Mouse (Mus musculus): ENCODE data around the gene Fuom. TPM values are rescaled to one million over a fixed set of nuclear protein-coding genes. Genes with fewer than 3 reads are reported as not detected.

Gene Fuom
- total RNA-seq, 4 experiments from 2014 or later, result 45.1 to 51.0 (median 49.0) TPM

DNA sequence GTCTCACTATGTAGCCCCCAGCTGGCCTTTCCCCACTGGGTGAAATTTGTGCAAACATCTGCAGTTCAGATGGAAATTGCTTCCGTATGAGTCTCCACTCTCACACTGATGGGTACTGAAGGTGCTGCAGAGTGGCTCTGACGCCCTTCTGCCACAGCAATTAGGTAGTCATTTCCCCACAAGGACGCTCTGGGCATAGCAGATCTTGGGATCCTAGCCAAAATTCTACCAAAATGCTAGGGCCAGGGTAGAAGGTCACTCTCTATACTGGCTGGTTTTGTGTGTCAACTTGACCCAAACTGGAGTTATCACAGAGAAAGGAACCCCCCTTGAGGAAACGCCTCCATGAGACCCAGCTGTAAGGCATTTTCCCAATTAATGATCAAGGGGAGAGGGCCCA, 1.8 kb upstream of the Fuom start:
- no peak for DNase-seq (ENCODE audit: low spot score in 2 of 2)

DNA sequence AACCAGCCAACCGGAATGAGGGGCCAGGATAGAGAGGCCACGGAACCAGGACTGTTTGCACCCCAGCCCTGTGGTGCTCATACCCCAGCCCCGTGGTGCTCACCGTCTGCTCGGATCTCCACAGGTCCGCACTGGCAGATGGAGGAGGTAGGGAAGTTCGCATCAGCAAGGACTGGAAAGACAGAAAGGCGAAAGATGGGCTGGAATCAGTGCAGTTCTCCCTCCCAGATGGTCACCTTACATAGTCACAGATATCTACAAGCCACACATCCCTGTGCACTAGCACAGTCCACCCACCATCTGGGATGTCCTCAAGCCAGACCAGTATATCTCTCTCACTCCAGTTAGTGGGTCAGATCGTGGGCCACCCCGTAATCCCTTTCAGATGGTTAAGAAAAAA, 743 bp downstream of the Fuom start:
- DNase-seq (ENCODE audit: low spot score in 2 of 2), result no peak

DNA sequence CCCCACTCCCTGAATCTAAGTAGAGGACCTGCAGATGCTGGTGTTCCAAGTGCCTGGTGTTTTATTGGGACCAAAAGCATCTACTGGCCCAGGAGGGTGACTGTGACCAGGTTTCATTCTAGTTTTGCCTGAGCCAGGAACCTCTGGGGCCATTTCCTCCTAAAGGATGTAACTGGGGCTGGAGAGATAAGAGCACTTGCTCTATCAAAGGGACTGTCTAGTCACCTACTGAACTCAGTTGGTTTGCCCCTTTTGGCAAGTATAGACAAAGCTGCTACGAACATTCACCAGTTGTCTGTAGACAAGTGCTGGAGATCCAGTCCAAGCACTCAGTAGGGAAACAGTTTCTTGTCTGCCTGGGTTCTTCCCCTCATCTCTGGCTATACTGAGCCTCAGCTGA, 3.8 kb downstream of the Fuom start:
- no peak for DNase-seq (ENCODE audit: low spot score in 2 of 2)

DNA sequence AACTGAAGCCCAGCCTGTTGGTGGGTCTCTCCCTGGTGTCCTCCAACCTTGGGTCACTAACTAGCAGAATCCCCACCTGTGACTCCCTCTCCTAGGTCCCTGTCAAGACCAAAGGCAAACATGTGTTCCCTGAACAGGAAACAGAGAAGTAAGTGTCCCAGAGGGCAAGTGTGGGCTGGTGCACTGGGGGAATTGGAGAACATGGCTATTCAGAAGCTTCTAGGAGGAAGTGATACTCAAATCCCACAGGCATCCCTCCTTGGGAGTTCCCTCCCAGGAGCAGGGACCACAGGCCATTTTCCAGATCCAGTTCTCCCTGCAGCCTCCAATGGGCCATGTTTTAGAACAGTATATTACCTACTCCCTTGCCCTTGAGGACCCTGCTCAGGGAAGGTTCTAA, 6.2 kb downstream of the Fuom start:
- DNase-seq (ENCODE audit: low spot score in 2 of 2), result no peak

DNA sequence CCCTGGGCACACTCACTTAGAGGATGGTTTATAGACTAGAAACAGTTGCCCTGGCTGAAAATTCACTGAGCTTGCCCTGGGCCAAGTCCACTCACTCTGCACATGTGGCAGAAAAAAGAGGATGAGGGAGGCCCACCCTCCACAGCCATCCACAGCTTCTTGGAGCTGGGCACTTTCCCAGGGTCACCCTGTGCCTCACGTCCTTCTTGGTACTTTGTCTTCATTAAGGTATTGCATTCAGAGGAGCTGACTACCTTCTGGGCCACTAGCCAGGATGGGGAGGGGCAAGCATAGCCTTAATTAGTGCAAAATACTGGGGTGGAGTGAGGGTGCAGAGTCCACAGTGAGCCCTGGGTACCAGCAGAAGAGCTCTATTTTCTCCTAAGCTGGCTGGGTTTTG, 6.7 kb downstream of the Fuom start:
- no peak for DNase-seq (ENCODE audit: low spot score in 2 of 2)

GRCm38 (mm10) chr7:140094954-140095353, 7.3 kb downstream of the Fuom start:
- no peak for DNase-seq (ENCODE audit: low spot score in 2 of 2)

DNA sequence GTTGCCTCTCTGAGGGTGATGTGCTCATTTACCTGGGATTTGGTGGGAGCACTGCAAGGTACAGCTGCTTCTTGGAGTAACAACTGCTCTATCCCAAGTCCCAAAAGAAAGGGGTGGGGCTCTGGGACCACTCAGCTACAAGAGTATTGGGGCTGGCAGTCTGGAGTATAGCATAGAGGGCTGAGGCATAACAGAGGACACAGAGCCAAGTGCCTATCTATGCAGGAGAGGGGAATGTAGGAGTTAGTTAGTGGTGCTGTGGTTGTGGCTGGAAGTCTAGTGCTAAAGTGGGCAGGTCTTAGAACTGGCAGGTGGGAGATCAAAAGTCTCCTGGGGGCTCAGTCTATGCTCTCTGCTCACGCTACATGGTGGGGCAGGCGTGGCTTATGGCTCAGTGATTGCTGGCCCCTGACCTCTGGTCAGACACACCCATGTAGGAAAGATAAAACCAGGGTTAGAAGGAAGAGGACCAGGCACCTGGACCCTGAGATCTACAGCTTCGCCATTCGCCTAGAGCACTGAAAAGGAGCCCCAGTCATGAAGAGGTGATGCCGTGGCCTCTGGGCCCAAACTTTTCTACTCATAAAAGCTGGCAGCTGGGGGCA, 9.2 kb downstream of the Fuom start, which contains the start of gene Prap1:
TSS of gene Prap1 (plus strand) at position 472 of the 605 bp plus-strand sequence.
- no peak for DNase-seq (ENCODE audit: low spot score in 2 of 2)

GRCm38 (mm10) chr7:140090601-140091000, 11.6 kb downstream of the Fuom start:
- no peak for DNase-seq (ENCODE audit: low spot score in 2 of 2)

DNA sequence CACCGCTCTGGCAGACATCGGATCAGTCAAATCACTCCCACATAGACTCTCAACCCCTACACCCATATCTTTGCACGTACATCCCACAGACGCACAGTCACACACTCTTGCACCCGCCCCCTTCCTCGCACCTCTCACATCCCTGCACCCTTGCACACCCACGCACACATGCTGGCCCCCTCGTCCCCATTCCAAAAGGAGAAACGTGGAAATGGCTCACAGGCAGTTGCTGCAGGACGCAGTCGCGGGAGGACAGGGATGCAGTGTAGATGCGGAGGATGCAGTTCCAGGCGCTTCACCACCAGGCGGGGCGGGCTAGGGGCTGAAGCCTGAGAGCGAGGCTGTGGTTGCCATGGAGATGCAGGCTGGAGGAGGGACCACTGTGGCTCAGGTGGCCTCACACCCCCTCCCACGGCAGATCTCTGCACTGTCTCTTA, 20.0 kb downstream of the Fuom start, which contains the start of gene Caly:
TSS of gene Caly (minus strand) at position 307 of the 437 bp plus-strand sequence.
- DNase-seq (ENCODE audit: low spot score in 2 of 2), result peak; percentile 80 to 97

- peak; percentile 52 to 55 for DNase-seq (ENCODE audit: low spot score in 2 of 2)
Measured at GRCm38 (mm10) chr7:140081408-140082241, 20.6 kb downstream of the Fuom start.

DNA sequence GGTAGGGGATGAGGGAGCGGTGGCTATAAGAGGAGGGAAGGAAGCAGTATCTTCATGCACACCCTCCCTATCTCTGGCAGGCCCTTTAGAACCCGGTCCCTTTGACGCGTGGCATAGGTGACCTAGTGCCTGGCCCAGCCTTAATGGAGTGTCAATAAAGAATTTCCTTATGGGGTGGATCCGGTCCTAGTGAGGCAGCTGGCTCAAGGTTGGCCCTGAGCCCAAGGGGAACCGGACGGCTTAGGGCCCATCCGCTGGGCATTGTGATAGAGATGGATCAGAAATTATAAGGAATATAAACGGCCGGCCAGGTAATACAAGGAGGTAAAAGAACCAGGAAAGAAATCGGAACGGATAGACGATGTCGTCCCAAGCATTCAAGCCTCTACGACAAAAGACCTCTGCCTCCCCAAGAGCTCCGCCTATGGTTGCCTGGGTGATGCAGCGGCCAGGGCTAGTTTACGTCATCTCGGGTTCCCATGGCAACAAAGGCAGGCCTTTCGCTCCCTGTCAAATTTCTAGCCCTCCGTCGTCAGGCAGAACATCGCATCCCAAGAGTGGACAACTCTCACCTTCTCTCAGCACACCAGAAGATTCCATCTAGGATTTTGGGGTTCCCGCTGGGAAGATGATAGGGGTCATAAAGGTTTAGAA, 21.6 kb downstream of the Fuom start:
- peak; percentile 75 to 91 for DNase-seq (ENCODE audit: low spot score in 2 of 2)

DNA sequence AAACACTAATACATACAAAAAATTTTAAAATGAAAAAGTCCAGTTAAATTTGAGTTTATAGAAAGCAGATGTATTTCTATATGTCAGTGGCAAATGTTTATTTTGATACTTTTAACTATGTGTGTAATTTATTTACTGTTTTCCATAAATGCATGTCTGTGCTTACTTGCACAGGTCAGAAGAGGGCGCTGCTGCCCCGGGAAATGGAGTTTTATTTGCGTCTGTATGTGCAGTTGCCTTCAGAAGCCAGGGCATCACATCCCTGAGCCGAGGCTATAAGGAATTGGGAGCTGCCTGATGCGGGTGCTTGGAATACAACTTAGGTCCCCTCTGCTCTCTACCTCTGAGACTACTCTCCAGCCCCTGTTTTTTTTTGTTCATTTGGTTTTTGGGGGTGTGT, 23.5 kb downstream of the Fuom start:
- peak; percentile 43 to 56 for DNase-seq (ENCODE audit: low spot score in 2 of 2)

DNA sequence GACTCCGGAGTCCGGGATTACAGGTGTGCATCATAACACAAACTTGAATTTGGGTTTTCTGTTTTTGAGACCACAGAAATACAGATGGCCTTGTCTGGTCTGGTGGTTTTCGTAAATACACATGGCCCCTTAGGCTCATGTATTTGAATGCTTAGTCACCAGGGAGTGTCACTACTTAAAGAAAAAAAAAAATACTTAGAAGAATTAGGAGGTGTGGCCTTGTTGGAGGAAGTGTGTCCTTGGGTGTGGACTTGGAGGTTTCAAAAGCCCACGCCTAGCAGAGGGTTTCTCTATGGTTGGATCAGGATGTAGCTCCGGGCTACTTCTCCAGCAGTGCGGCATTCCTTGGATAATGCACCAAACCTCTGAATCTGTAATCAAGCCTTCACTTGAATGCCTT, 24.5 kb downstream of the Fuom start:
- DNase-seq (ENCODE audit: low spot score in 2 of 2), result no peak

DNA sequence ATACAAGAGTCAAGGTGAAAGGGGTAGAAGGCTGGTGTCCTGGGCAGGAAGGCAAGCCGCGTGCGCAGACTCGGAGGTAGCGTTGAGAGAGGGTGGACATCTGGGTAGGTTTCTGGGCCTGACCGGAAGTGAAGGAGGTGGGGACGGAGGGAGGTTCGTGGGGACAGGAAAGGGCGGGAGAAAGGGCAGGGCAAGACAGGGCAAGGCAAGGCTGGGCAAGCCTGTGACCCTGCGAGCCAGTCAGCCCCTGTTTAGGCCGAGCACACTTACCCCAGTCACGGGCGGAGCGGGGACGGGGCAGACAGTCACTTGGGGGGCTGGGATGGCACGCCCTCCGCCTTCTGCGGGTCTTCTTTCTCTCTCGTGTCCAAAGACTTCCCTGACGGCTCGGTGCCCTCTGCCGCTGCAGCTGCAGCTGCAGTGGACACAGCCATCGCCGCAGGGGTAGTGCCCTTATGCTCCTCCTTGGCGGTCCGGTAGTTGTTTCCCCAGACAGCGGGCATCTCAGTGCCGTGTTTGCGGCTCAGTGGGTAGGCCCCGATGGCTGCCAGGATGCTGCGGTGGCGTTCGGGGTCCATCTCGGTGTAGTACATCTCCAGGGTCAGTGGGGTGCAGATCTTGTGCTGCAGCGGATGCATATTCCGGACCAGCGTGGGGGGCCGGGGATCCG, 32.1 kb downstream of the Fuom start:
- no peak for DNase-seq (ENCODE audit: low spot score in 2 of 2)

DNA sequence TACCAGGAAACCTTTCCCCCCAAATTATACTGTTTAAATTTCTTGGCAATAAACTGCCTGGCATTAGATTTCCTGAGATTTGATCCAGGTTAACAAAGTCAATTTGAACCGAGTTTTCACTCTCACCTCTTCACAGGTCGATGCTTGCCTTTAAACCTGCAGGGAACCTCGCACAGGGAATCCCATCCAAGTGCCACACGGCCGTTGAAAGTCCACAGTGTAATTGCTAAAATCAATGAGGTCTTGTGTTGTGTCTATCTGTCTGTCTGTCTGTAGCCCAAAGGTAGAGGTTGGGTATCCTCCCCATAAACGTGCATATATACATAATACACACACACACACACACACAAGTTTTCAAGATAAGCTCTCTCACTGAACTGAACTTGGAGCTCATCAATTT, 34.8 kb downstream of the Fuom start:
- no peak for DNase-seq (ENCODE audit: low spot score in 2 of 2)

GRCm38 (mm10) chr7:140063092-140063491, 39.1 kb downstream of the Fuom start:
- DNase-seq (ENCODE audit: low spot score in 2 of 2), result peak; percentile 56 to 74

- DNase-seq (ENCODE audit: low spot score in 2 of 2), result no peak
Measured at GRCm38 (mm10) chr7:140062307-140062706, 39.9 kb downstream of the Fuom start.

GRCm38 (mm10) chr7:140061832-140062130, 40.5 kb downstream of the Fuom start:
- no peak for DNase-seq (ENCODE audit: low spot score in 2 of 2)

GRCm38 (mm10) chr7:140060936-140061831, 41.1 kb downstream of the Fuom start:
- no peak for DNase-seq (ENCODE audit: low spot score in 2 of 2)

DNA sequence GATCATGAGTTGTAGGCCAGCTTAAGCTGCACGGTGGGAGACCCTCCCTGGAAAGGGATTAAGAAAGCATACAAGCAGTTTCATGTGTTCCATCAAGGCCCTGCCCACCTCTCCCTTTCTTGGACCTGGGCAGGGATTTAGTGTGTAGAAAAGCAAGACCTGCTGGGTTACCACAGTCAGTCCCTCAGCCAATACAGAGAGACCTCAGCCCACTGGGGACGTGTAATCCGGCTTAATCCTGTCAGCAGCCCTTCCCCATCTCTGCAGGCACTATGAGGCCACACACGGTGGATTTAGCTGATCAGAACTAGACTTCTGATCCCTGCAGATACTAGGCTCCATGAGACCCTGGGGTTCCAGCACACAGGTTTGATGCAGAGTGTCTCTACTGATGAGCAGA, 42.6 kb downstream of the Fuom start:
- no peak for DNase-seq (ENCODE audit: low spot score in 2 of 2)

DNA sequence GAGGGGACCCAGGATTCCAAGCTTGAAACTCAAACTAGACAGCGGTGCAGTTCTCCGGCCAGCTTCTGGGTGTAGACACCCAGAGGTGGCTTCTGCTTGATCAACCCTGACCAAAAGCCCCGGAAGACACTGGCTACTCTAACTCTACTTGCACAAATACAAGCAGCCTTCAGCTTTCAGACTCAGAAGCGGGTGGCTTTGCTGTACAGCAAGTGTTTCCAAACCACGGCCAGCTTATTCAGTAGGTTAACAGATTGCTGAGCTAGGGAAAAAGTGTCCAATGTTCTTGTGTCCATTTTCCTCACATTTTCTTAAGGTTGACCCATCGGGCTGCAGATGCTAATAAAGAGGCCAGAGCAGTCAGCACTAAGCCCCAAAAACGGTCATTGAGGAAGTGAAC, 43.7 kb downstream of the Fuom start:
- DNase-seq (ENCODE audit: low spot score in 2 of 2), result no peak
